Mouse (Mus musculus) CH12.LX (cell line): ENCODE measurements around the gene Egln1. TPM values are rescaled to one million over a fixed set of nuclear protein-coding genes. Genes with fewer than 3 reads are reported as not detected.

Experiments
- DNase-seq: peaks from one replicate; pipeline ENCODE4 v3.0.0-alpha.2; 2013; ENCODE audit errors: extremely low read depth
- H3K27ac ChIP-seq: 2 replicates; pipeline ENCODE4 v1.5.1; 2012; ENCODE audit warnings: low read depth, mild to moderate bottlenecking, control low read depth, moderate library complexity; ENCODE audit not compliant: insufficient read depth
- H3K27me3 ChIP-seq: replicated peaks from 2 replicates; pipeline ENCODE3; 2012; ENCODE audit warnings: inconsistent platforms
- H3K36me3 ChIP-seq, 2 experiments: replicated peaks in 1 of 2; 2 replicates each; pipeline versions ENCODE3 to v1.6.1; 2012; ENCODE audit warnings: inconsistent platforms in 1 of 2, low read length in 1 of 2, mild to moderate bottlenecking in 1 of 2, mixed read lengths in 1 of 2, moderate library complexity in 1 of 2; ENCODE audit not compliant: control insufficient read depth in 1 of 2, insufficient read depth in 1 of 2
- H3K4me1 ChIP-seq, 2 experiments: 2 replicates each; pipeline ENCODE4 v1.6.1; 2012; ENCODE audit warnings: inconsistent platforms in 1 of 2, moderate library complexity in 1 of 2; ENCODE audit not compliant: insufficient read depth in 2 of 2, control insufficient read depth in 1 of 2
- H3K4me2 ChIP-seq: 2 replicates; pipeline ENCODE4 v1.6.1; 2012; ENCODE audit warnings: low read depth, mild to moderate bottlenecking, control low read depth; ENCODE audit not compliant: poor library complexity, insufficient read depth, severe bottlenecking
- H3K4me3 ChIP-seq, 3 experiments: fragments of 150-350 bp in 1 of 3; sonication (generic) in 1 of 3; replicated peaks in 1 of 3; 2 replicates each; pipeline versions ENCODE3 to v1.5.1; 2011 to 2012; ENCODE audit warnings: low read depth in 2 of 3, low read length in 2 of 3, mild to moderate bottlenecking in 2 of 3, moderate library complexity in 2 of 3, control low read depth in 1 of 3, improper control_type of control experiment in 1 of 3, inconsistent platforms in 1 of 3, mixed read lengths in 1 of 3; ENCODE audit not compliant: poor library complexity in 1 of 3
- H3K79me2 ChIP-seq: replicated peaks from 2 replicates; pipeline ENCODE4 v1.6.1; 2012; ENCODE audit warnings: mild to moderate bottlenecking, moderate library complexity; ENCODE audit not compliant: control insufficient read depth, poor library complexity, insufficient read depth, severe bottlenecking; ENCODE audit errors: extremely low read depth
- H3K9ac ChIP-seq: 2 replicates; pipeline ENCODE4 v1.6.1; 2012; ENCODE audit warnings: low read depth, mild to moderate bottlenecking, control low read depth, moderate library complexity; ENCODE audit not compliant: insufficient read depth
- H3K9me3 ChIP-seq: replicated peaks from 2 replicates; pipeline ENCODE3; 2012; ENCODE audit warnings: low read length, inconsistent platforms, mixed read lengths
- BHLHE40 ChIP-seq: IDR thresholded peaks from 2 replicates; pipeline ENCODE4 v1.6.1; 2011; ENCODE audit warnings: mild to moderate bottlenecking, low read depth, low read length, improper control_type of control experiment
- EP300 ChIP-seq: IDR thresholded peaks from 2 replicates; pipeline ENCODE4 v1.6.1; 2011; ENCODE audit warnings: low read length, improper control_type of control experiment
- ETS1 ChIP-seq: conservative IDR thresholded peaks from 2 replicates; pipeline ENCODE4 v1.6.1; 2012; ENCODE audit warnings: low read depth, mild to moderate bottlenecking, inconsistent platforms, low read length, improper control_type of control experiment, moderate library complexity
- GABPA ChIP-seq: IDR thresholded peaks from 2 replicates; pipeline ENCODE4 v1.6.1; 2012; ENCODE audit warnings: low read depth, low read length, improper control_type of control experiment, inconsistent platforms; ENCODE audit not compliant: insufficient replicate concordance
- JUN ChIP-seq: IDR thresholded peaks from 2 replicates; pipeline ENCODE4 v1.6.1; 2011; ENCODE audit warnings: low read depth, mild to moderate bottlenecking, low read length, improper control_type of control experiment, moderate library complexity; ENCODE audit not compliant: insufficient read depth
- JUND ChIP-seq: conservative IDR thresholded peaks from 2 replicates; pipeline ENCODE4 v1.6.1; 2011; ENCODE audit warnings: low read depth, low read length, improper control_type of control experiment
- KAT2A ChIP-seq: IDR thresholded peaks from 2 replicates; pipeline ENCODE4 v1.6.1; 2012; ENCODE audit warnings: low read length, improper control_type of control experiment, inconsistent platforms; ENCODE audit not compliant: insufficient replicate concordance
- MEF2A ChIP-seq: IDR thresholded peaks from 2 replicates; pipeline ENCODE4 v1.6.1; 2014; ENCODE audit warnings: low read depth, mild to moderate bottlenecking, inconsistent platforms, low read length, improper control_type of control experiment, borderline replicate concordance
- MXI1 ChIP-seq: IDR thresholded peaks from 2 replicates; pipeline ENCODE4 v1.6.1; 2011; ENCODE audit warnings: mild to moderate bottlenecking, low read depth, low read length, improper control_type of control experiment
- MYC ChIP-seq: IDR thresholded peaks from 2 replicates; pipeline ENCODE4 v1.6.1; 2011; ENCODE audit warnings: low read depth, mild to moderate bottlenecking, improper control_type of control experiment, low read length
- NRF1 ChIP-seq: IDR thresholded peaks from 2 replicates; pipeline ENCODE4 v1.6.1; 2014; ENCODE audit warnings: low read depth, mild to moderate bottlenecking, inconsistent platforms, low read length, improper control_type of control experiment, moderate library complexity
- SIN3A ChIP-seq: IDR thresholded peaks from 2 replicates; pipeline ENCODE4 v1.6.1; 2012; ENCODE audit warnings: low read length, improper control_type of control experiment, inconsistent platforms
- SMC3 ChIP-seq: IDR thresholded peaks from 2 replicates; pipeline ENCODE4 v1.6.1; 2011; ENCODE audit warnings: low read depth, low read length, improper control_type of control experiment
- TBP ChIP-seq: conservative IDR thresholded peaks from 2 replicates; pipeline ENCODE4 v1.6.1; 2011; ENCODE audit warnings: low read depth, low read length, improper control_type of control experiment
- TCF12 ChIP-seq: IDR thresholded peaks from 2 replicates; pipeline ENCODE4 v1.6.1; 2014; ENCODE audit warnings: low read depth, mild to moderate bottlenecking, inconsistent platforms, low read length, improper control_type of control experiment
- UBTF ChIP-seq: IDR thresholded peaks from 2 replicates; pipeline ENCODE4 v1.6.1; 2012; ENCODE audit warnings: low read depth, mild to moderate bottlenecking, inconsistent platforms, low read length, improper control_type of control experiment, moderate library complexity
- USF1 ChIP-seq: IDR thresholded peaks from 2 replicates; pipeline ENCODE4 v1.6.1; 2014; ENCODE audit warnings: low read depth, mild to moderate bottlenecking, inconsistent platforms, low read length, improper control_type of control experiment
- dilution Hi-C: fragments of 300-500 bp; cut with MboI; formaldehyde crosslinking; loops from 2 replicates; pipeline ENCODE4 v1.14.3; 2020; ENCODE audit warnings: low sequenced_read_pairs; ENCODE audit not compliant: extremely low pct_unique_long_range_greater_than_20kb, extremely low pct_ligation_motif_present
- in situ Hi-C: fragments of 300-500 bp; cut with MboI; formaldehyde crosslinking; loops from 3 replicates; pipeline ENCODE4 v1.14.3; 2019; ENCODE audit warnings: low sequenced_read_pairs, low pct_ligation_motif_present, low pct_unique_long_range_greater_than_20kb, mixed read lengths
- polyA plus RNA-seq: library from polyadenylated mRNA; unstranded; fragments of >175 nt; gene quantifications from 2 replicates; pipeline ENCODE4 v1.2.1, GENCODE M21; 2012; ENCODE audit warnings: low read depth; ENCODE audit not compliant: insufficient read length
- total RNA-seq, 2 experiments: library from RNA; depleted of rRNA; stranded (reverse); fragments of 300-350 nt in 1 of 2; fragments of >200 nt in 1 of 2; gene quantifications; 2 replicates each; pipeline ENCODE4 v1.2.3; 2012 to 2014

Gene Egln1
- total and polyA plus RNA-seq, 3 experiments, result 19.0 to 34.7 (median 31.0) TPM

GRCm38 (mm10) chr8:124947865-124948732 lies 1.0 kb downstream of the Egln1 start:
- H3K27ac ChIP-seq, result no peak overlapping the region
- TF ChIP-seq KAT2A, result no peak
- TF ChIP-seq TCF12, result 0 out of 2 replicates have a peak, but pooled peaks have one; percentile 20
- TF ChIP-seq MXI1, result no peak
- TF ChIP-seq UBTF, result peak; percentile 58
- TF ChIP-seq NRF1, result no peak
- TF ChIP-seq MYC, result no peak
- TF ChIP-seq SIN3A, result peak; percentile 67
- TF ChIP-seq BHLHE40, result no peak
- H3K79me2 ChIP-seq, result peaks cover 9% of the 10 kb centered on the region; the same call in 1 of the 2 replicates
- H3K4me2 ChIP-seq, result peak overlapping the region; percentile 96
- H3K9me3 ChIP-seq, result no peaks in the 10 kb centered on the region
- no peak for DNase-seq
- no peaks in the 10 kb centered on the region for H3K27me3 ChIP-seq
- peak overlapping the region; percentile 86 to 96 (median 91) for H3K4me3 ChIP-seq
- peaks cover 7 to 28% of the 10 kb centered on the region in 2 experiments for H3K4me1 ChIP-seq
- H3K9ac ChIP-seq, result peak overlapping the region; percentile 56
- in situ Hi-C loops (no loop called here), dilution Hi-C loops (no loop called here)
- peaks cover 0 to 29% of the 10 kb centered on the region in 2 experiments for H3K36me3 ChIP-seq

- peaks cover 0 to 57% of the 10 kb centered on the region in 2 experiments for H3K36me3 ChIP-seq
- no peak overlapping the region for H3K9ac ChIP-seq
- dilution Hi-C loops, result no loop called here
- H3K27ac ChIP-seq, result no peak overlapping the region
- H3K9me3 ChIP-seq, result no peaks in the 10 kb centered on the region
- H3K4me1 ChIP-seq, result peaks cover 7 to 18% of the 10 kb centered on the region in 2 experiments
- DNase-seq, result no peak
- H3K4me3 ChIP-seq, result no peak overlapping the region
- no peaks in the 10 kb centered on the region for H3K27me3 ChIP-seq
- in situ Hi-C loops, result no loop called here
- TF ChIP-seq GABPA (no peak), SIN3A (no peak), TBP (no peak), ETS1 (no peak), MEF2A (no peak), JUN (no peak), EP300 (no peak), USF1 (no peak), KAT2A (no peak), BHLHE40 (no peak), JUND (no peak), SMC3 (no peak)
- peaks cover 9% of the 10 kb centered on the region; the same call in 1 of the 2 replicates for H3K79me2 ChIP-seq
- no peak overlapping the region for H3K4me2 ChIP-seq
Observed at GRCm38 (mm10) chr8:124944406-124944805, 4.7 kb downstream of the Egln1 start.
